Mouse (Mus musculus): ENCODE measurements around the gene Acsl4.

- TF ChIP-seq CTCF (IDR thresholded peaks at IDR 0.05) (no peak), EP300 (IDR thresholded peaks at IDR 0.05) (no peak)
Measured at GRCm38 (mm10) chrX:142310431-142310830, 79.9 kb downstream of the Acsl4 start.
